Mouse (Mus musculus): ENCODE data around the gene Trim28. TPM values are rescaled to one million over a fixed set of nuclear protein-coding genes. Genes with fewer than 3 reads are reported as not detected.
A peak's percentile ranks its signal among the peaks of the same experiment; 100 is the strongest.

The Trim28 gene
- polyA plus RNA-seq, 1 experiment, result 16.2 TPM

GRCm38 (mm10) chr7:13007341-13008092 is 8.6 kb downstream of the Trim28 start:
- TF ChIP-seq GATA1 (IDR thresholded peaks at IDR 0.05; ENCODE audit: low read length) (no peak), TAL1 (IDR thresholded peaks at IDR 0.05; ENCODE audit: low read length) (no peak)
- H3K4me3 ChIP-seq (replicated peaks), result no peak overlapping the region
- H3K4me1 ChIP-seq (ENCODE audit: control insufficient read depth), result peaks cover 35% of the 10 kb centered on the region
- H3K9me3 ChIP-seq (ENCODE audit: control insufficient read depth, low read length), result peaks cover 13% of the 10 kb centered on the region
- peaks cover 41% of the 10 kb centered on the region for H3K36me3 ChIP-seq (ENCODE audit: control insufficient read depth)
- no peaks in the 10 kb centered on the region for H3K27me3 ChIP-seq (ENCODE audit: control insufficient read depth)

DNA sequence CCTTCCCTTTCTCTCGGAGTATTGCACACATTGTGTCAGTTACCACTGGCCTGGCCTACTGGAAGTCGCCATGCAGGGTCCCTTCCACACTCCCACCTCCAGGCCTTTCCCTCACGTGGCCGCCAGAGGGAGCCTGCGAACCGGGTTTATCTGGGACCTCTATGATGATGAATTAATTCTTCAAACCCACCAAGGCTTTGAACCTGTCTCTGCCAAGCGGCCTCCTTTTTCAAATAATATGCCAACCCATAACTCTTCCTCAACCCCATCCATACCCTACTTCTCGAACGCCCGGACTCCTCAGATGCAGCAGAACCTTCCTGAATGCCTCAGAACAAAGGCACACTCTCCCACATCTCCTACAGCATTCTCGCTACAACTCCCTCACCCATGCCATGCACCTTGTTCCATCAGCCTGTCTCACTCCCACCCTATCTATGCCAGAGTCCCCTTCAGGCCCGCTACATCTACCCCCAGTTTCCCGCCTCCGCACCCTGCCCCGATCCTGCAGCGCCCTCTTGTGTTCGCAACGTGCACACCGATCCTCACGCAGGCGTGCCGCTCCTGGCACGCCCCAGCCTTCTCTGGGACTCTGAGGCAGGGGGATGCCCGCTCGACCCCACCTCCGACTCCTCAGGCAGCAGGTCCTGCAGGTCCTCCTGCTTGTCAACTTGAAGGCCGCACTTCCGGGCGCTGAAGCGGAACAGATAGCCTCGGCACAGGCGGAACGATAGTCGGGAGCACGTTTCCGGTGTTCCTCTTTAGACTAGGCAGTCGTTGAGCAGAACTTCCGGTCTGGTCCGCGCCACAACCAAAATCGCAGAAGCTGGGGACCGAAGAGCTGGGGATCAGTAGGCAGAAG is 10.5 kb downstream of the Trim28 start:
- Histone ChIP-seq H3K27me3 (ENCODE audit: control insufficient read depth) (no peaks in the 10 kb centered on the region), H3K9me3 (ENCODE audit: control insufficient read depth, low read length) (peaks cover 13% of the 10 kb centered on the region), H3K36me3 (ENCODE audit: control insufficient read depth) (peaks cover 38% of the 10 kb centered on the region), H3K4me3 (replicated peaks) (peak overlapping the region; percentile 93), H3K4me1 (ENCODE audit: control insufficient read depth) (peaks cover 42% of the 10 kb centered on the region)
- TF ChIP-seq GATA1 (IDR thresholded peaks at IDR 0.05; ENCODE audit: low read length), result no peak
- TF ChIP-seq TAL1 (IDR thresholded peaks at IDR 0.05; ENCODE audit: low read length), result no peak

DNA sequence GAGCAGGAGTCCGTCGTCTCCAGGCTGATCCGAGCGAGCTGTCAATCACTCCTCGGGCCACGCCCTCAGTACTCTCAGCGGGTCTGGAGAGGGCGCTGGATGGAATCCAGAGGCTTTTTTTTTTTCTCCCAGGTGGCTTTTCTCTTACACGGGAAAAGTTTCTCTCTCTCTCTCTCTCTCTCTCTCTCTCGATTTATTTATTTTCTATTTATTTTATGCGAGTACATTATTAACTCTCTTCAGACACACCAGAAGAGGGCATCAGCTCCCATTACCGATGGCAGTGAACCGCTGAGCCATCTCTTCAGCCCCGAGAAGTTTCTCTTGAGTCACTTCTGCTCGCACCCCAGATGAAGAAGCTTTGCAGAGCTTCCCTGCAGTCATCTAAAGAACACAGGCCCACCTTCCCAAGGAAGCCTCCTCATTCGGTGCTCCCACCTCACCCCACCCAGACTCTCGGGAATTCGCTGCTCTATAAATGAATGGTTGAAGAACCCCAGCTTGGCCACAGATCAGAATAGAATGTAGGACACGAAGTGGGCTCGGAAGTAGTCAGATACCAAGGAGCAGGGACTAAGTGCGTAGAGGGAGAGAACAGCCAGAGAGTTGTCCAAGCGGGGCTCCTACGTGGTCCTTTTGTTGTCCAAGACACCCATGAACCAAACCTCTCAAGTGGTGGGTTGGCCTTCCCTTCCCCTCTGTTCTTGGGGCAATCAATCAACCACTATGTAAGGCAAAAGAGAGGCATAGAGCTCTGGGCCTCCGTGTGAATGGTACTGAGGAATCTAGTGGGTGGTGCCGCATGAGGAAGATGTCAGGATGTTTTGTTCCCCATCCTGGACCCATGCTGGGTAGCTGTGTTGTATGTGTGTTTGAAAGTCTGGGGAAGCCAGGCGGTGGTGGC is 11.3 kb downstream of the Trim28 start, which contains the start of gene Zbtb45:
Zbtb45 (minus strand) TSS at position 30 of the 904 bp plus-strand sequence.
- peaks cover 31% of the 10 kb centered on the region for H3K36me3 ChIP-seq (ENCODE audit: control insufficient read depth)
- no peak for TF ChIP-seq TAL1 (IDR thresholded peaks at IDR 0.05; ENCODE audit: low read length)
- TF ChIP-seq GATA1 (IDR thresholded peaks at IDR 0.05; ENCODE audit: low read length), result no peak
- peak within 1 kb of the TSS; percentile 93 for H3K4me3 ChIP-seq (replicated peaks)
- H3K4me1 ChIP-seq (ENCODE audit: control insufficient read depth), result peaks cover 44% of the 10 kb centered on the region
- no peaks in the 10 kb centered on the region for H3K27me3 ChIP-seq (ENCODE audit: control insufficient read depth)
- peaks cover 13% of the 10 kb centered on the region for H3K9me3 ChIP-seq (ENCODE audit: control insufficient read depth, low read length)

DNA sequence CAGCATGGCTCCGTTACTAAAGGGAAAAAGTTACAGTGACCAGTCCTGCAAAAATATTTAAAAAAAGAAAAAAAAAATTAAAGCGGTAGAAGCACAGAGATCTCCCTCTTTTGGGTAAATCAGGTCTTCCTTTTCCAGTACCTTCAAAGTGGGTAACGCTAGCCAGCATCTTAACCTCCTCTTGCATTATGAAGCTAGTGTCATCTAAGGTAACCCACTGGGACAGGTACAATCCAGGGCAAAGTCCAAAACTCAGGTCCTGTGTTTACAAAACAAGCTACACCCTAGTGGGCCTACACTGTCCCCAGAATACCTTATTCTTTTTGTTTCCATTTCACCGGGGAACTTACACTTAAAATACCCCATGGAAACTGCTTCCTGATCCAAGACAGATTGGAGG is 14.8 kb downstream of the Trim28 start:
- peaks cover 39% of the 10 kb centered on the region for H3K4me1 ChIP-seq (ENCODE audit: control insufficient read depth)
- no peak for TF ChIP-seq GATA1 (IDR thresholded peaks at IDR 0.05; ENCODE audit: low read length)
- no peak for TF ChIP-seq TAL1 (IDR thresholded peaks at IDR 0.05; ENCODE audit: low read length)

DNA sequence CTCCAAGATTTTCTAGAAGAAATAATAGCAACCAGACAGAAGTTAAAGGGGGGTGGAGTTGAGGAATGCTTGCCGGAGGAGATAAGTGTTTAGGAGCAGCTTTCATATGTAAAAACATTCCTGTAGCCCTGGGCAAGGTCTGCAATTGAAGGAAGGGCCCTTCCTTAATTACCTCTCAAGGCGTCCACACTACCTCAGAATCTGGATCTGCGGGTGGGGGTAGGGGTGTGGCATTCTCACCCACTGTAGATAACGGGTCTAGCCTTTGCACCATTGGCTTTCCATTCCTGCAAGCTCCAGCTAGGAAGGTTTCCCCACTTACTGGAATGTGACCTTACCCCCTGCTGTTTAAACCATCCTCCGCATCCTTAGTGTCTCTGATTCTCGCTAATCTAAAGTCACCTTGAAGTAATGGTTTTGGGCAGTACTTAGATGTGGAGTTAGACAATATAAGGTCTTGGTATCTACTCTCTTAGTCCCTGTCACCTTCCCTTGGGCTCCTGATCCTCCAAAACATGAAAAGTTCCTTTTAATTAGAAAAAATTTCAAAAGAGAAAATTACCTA is 15.4 kb downstream of the Trim28 start:
- no peak overlapping the region for H3K4me3 ChIP-seq (replicated peaks)
- peaks cover 4% of the 10 kb centered on the region; the same call in 1 of the 2 replicates for H3K27me3 ChIP-seq (ENCODE audit: control insufficient read depth)
- TF ChIP-seq GATA1 (IDR thresholded peaks at IDR 0.05; ENCODE audit: low read length), result no peak
- no peak for TF ChIP-seq TAL1 (IDR thresholded peaks at IDR 0.05; ENCODE audit: low read length)
- H3K9me3 ChIP-seq (ENCODE audit: control insufficient read depth, low read length), result no peaks in the 10 kb centered on the region
- H3K4me1 ChIP-seq (ENCODE audit: control insufficient read depth), result peaks cover 33% of the 10 kb centered on the region
- no peaks in the 10 kb centered on the region for H3K36me3 ChIP-seq (ENCODE audit: control insufficient read depth)

More for the DNA sequence above, 14.8 kb downstream of the Trim28 start:
- Histone ChIP-seq H3K27me3 (ENCODE audit: control insufficient read depth) (peaks cover 2% of the 10 kb centered on the region; the same call in 1 of the 2 replicates), H3K4me3 (replicated peaks) (no peak overlapping the region), H3K9me3 (ENCODE audit: control insufficient read depth, low read length) (no peaks in the 10 kb centered on the region), H3K36me3 (ENCODE audit: control insufficient read depth) (no peaks in the 10 kb centered on the region)

- TF ChIP-seq GATA1 (IDR thresholded peaks at IDR 0.05; ENCODE audit: low read length) (no peak), TAL1 (IDR thresholded peaks at IDR 0.05; ENCODE audit: low read length) (no peak)
- Histone ChIP-seq H3K27me3 (ENCODE audit: control insufficient read depth) (peaks cover 4% of the 10 kb centered on the region; the same call in 1 of the 2 replicates), H3K9me3 (ENCODE audit: control insufficient read depth, low read length) (no peaks in the 10 kb centered on the region), H3K4me1 (ENCODE audit: control insufficient read depth) (peaks cover 27% of the 10 kb centered on the region), H3K36me3 (ENCODE audit: control insufficient read depth) (no peaks in the 10 kb centered on the region), H3K4me3 (replicated peaks) (no peak overlapping the region)
Observed at GRCm38 (mm10) chr7:13015217-13015616, 16.3 kb downstream of the Trim28 start.

GRCm38 (mm10) chr7:13022773-13023535 is 24.0 kb downstream of the Trim28 start:
- Histone ChIP-seq H3K27me3 (ENCODE audit: control insufficient read depth) (peaks cover 4% of the 10 kb centered on the region; the same call in 1 of the 2 replicates), H3K4me1 (ENCODE audit: control insufficient read depth) (peaks cover 43% of the 10 kb centered on the region), H3K9me3 (ENCODE audit: control insufficient read depth, low read length) (no peaks in the 10 kb centered on the region), H3K36me3 (ENCODE audit: control insufficient read depth) (peaks cover 30% of the 10 kb centered on the region), H3K4me3 (replicated peaks) (peak overlapping the region; percentile 65)
- TF ChIP-seq GATA1 (IDR thresholded peaks at IDR 0.05; ENCODE audit: low read length) (no peak), TAL1 (IDR thresholded peaks at IDR 0.05; ENCODE audit: low read length) (no peak)
